Mouse (Mus musculus): ENCODE results near the gene Lrrc41. TPM values are rescaled to one million over a fixed set of nuclear protein-coding genes. Genes with fewer than 3 reads are reported as not detected.

The Lrrc41 gene
- total and polyA plus RNA-seq, 3 experiments, result 64.4 to 73.3 TPM; not detected in 1

- no peak for TF ChIP-seq SMC3 (IDR thresholded peaks at IDR 0.05; ENCODE audit: low read depth, low read length)
- TF ChIP-seq MYB (IDR thresholded peaks at IDR 0.05; ENCODE audit: low read depth, low read length), result no peak
- no peak for TF ChIP-seq GABPA (IDR thresholded peaks at IDR 0.05; ENCODE audit: low read depth, low read length)
- no peak; a peak in 1 of 4 replicates for TF ChIP-seq EP300 (IDR thresholded peaks at IDR 0.05; ENCODE audit: low read depth in 1 of 2, low read length in 2 of 2)
Measured at GRCm38 (mm10) chr4:116074861-116075620, at the start of gene Lrrc41, which contains the start of gene Uqcrh (continued).

GRCm38 (mm10) chr4:116032906-116033305, 42.2 kb upstream of the Lrrc41 start:
- Histone ChIP-seq H3K9ac (ENCODE audit: control insufficient read depth, low read depth, low read length, poor library complexity, severe bottlenecking) (no peak overlapping the region), H3K27me3 (ENCODE audit: control insufficient read depth in 1 of 2, insufficient read depth in 2 of 2, low read length in 2 of 2) (no peaks in the 10 kb centered on the region), H3K27ac (ENCODE audit: control insufficient read depth, low read depth, low read length) (no peak overlapping the region), H3K4me3 (ENCODE audit: control insufficient read depth in 1 of 2, insufficient read depth in 1 of 2, low read depth in 2 of 2, low read length in 2 of 2) (no peak overlapping the region), H3K36me3 (ENCODE audit: control insufficient read depth in 1 of 2, insufficient read depth in 2 of 2, low read length in 2 of 2) (no peaks in the 10 kb centered on the region; a peak in 1 of 4 replicates), H3K79me2 (ENCODE audit: control insufficient read depth, insufficient read depth, low read length, poor library complexity) (no peaks in the 10 kb centered on the region), H3K9me3 (replicated peaks; ENCODE audit: insufficient read depth, low read length) (no peaks in the 10 kb centered on the region), H3K4me1 (ENCODE audit: control insufficient read depth in 1 of 2, insufficient read depth in 2 of 2, low read length in 2 of 2) (no peaks in the 10 kb centered on the region)
- no peak for TF ChIP-seq UBTF (IDR thresholded peaks at IDR 0.05; ENCODE audit: borderline replicate concordance, insufficient read depth, low read depth, low read length)
- no peak for TF ChIP-seq TBP (IDR thresholded peaks at IDR 0.05; ENCODE audit: low read depth, low read length)
- no peak for TF ChIP-seq ZMIZ1 (IDR thresholded peaks at IDR 0.05; ENCODE audit: low read depth, low read length)
- no peak for TF ChIP-seq RAD21 (IDR thresholded peaks at IDR 0.05; ENCODE audit: low read depth, low read length)
- TF ChIP-seq MAFK (IDR thresholded peaks at IDR 0.05; ENCODE audit: borderline replicate concordance, low read depth, low read length), result no peak
- TF ChIP-seq MYC (IDR thresholded peaks at IDR 0.05; ENCODE audit: low read depth, low read length), result no peak
- TF ChIP-seq BHLHE40 (IDR thresholded peaks at IDR 0.05; ENCODE audit: borderline replicate concordance, low read depth, low read length), result no peak
- TF ChIP-seq MXI1 (IDR thresholded peaks at IDR 0.05; ENCODE audit: low read depth, low read length), result no peak
- no peak for TF ChIP-seq POLR2A (IDR thresholded peaks at IDR 0.05; ENCODE audit: control insufficient read depth in 1 of 2, insufficient read depth in 1 of 2, low read depth in 1 of 2, low read length in 2 of 2, poor library complexity in 1 of 2)
- TF ChIP-seq CHD1 (IDR thresholded peaks at IDR 0.05; ENCODE audit: low read depth, low read length), result no peak
- TF ChIP-seq MEF2A (IDR thresholded peaks at IDR 0.05; ENCODE audit: extremely low read depth, insufficient replicate concordance, low read depth, low read length, poor library complexity, severe bottlenecking), result no peak
- TF ChIP-seq RCOR1 (IDR thresholded peaks at IDR 0.05; ENCODE audit: low read depth, low read length), result no peak
- no peak for TF ChIP-seq HCFC1 (IDR thresholded peaks at IDR 0.05; ENCODE audit: low read depth, low read length)
- TF ChIP-seq CTCF (IDR thresholded peaks at IDR 0.05 in 2 of 3, conservative IDR thresholded peaks at IDR 0.05 in 1 of 3; ENCODE audit: control insufficient read depth in 1 of 3, insufficient read depth in 1 of 3, low read depth in 2 of 3, low read length in 3 of 3, poor library complexity in 1 of 3, severe bottlenecking in 1 of 3), result no peak
- no peak for TF ChIP-seq NRF1 (IDR thresholded peaks at IDR 0.05; ENCODE audit: insufficient read depth, low read depth, low read length, poor library complexity, severe bottlenecking)
- TF ChIP-seq EP300 (IDR thresholded peaks at IDR 0.05; ENCODE audit: low read depth in 1 of 2, low read length in 2 of 2), result no peak
- no peak for TF ChIP-seq SMC3 (IDR thresholded peaks at IDR 0.05; ENCODE audit: low read depth, low read length)
- DNase-seq (ENCODE audit: low read depth, low spot score), result no peak
